In the genomic region with DNA sequence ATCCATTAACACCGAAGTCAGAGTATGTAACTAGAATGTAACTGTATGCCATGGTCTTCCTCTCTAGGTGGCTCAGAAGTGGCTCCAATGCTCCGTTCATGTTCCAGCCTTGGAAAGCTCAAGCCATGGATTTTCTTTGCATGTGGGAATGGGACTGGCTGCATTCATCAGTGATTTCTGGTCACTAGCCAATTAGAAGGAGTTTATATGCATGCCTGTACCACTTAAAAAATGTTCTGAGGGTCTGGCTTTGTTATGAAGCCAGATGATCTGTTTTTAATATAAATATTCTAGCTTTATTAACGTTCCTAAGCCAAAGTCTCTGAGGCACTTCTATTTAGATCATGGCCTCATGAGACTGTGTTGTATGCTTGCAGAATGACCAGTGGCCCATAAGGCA, we compare ENCODE assay signal across 24 mouse cellular contexts.
DNase-seq lines count a peak whose midpoint lies in the region; ATAC-seq lines count a peak whose summit lies in the region.
"Had no signal": no experiment of that assay in that cellular context is flagged by ENCODE, and none has a peak within 500 bp of the region (broad histone marks: within the 10 kb centered on the region; RNA-seq: fewer than 3 reads in every experiment).

No protein-coding gene starts in this region.

- no peak overlapping the region for H3K4me2 ChIP-seq in embryonic facial prominence, embryonic 14.5 days (ENCODE audit: low read depth, low read length)
- no peak overlapping the region for H3K4me2 ChIP-seq in limb, embryonic 13.5 days (replicated peaks)
- H3K4me2 ChIP-seq: embryonic facial prominence, embryonic 12.5 days; forebrain, embryonic 13.5 days; forebrain, embryonic 15.5 days had no signal

- H3K9ac ChIP-seq in embryonic facial prominence, embryonic 14.5 days (ENCODE audit: low read depth, low read length): no peak overlapping the region
- no peak overlapping the region for H3K9ac ChIP-seq in limb, embryonic 13.5 days
- H3K9ac ChIP-seq: embryonic facial prominence, embryonic 12.5 days; forebrain, embryonic 13.5 days; forebrain, embryonic 15.5 days; forebrain, postnatal 0 days had no signal

- no peaks in the 10 kb centered on the region; the same call in 1 of the 2 replicates for H3K4me1 ChIP-seq in embryonic facial prominence, embryonic 14.5 days (ENCODE audit: control insufficient read depth, insufficient read depth, low read length)
- peaks cover 8% of the 10 kb centered on the region; the same call in 1 of the 2 replicates for H3K4me1 ChIP-seq in embryonic facial prominence, embryonic 10.5 days
- H3K4me1 ChIP-seq in limb, embryonic 13.5 days: peaks cover 20% of the 10 kb centered on the region
- peaks cover 7% of the 10 kb centered on the region; the same call in 1 of the 2 replicates for H3K4me1 ChIP-seq in limb, embryonic 10.5 days
- H3K4me1 ChIP-seq: embryonic facial prominence, embryonic 12.5 days had no signal

- no peak for ATAC-seq in embryonic facial prominence, embryonic 14.5 days (ENCODE audit: low read depth)
- peak; percentile 64; the same call in 1 of the 2 replicates for ATAC-seq in limb, embryonic 13.5 days (ENCODE audit: low FRiP score, low read depth)
- ATAC-seq: activated CD4-positive, CD25-positive, alpha-beta regulatory T cell, adult 4 months; CD4-positive, CD25-positive, alpha-beta regulatory T cell, adult 4 months; forebrain, embryonic 13.5 days; forebrain, embryonic 15.5 days; forebrain, postnatal 0 days; Patski had no signal

- H3K36me3 ChIP-seq in embryonic facial prominence, embryonic 14.5 days (ENCODE audit: control insufficient read depth, insufficient read depth, low read length): no peaks in the 10 kb centered on the region
- no peaks in the 10 kb centered on the region for H3K36me3 ChIP-seq in embryonic facial prominence, embryonic 10.5 days (replicated peaks)
- no peaks in the 10 kb centered on the region for H3K36me3 ChIP-seq in limb, embryonic 13.5 days
- no peaks in the 10 kb centered on the region for H3K36me3 ChIP-seq in limb, embryonic 10.5 days
- H3K36me3 ChIP-seq: embryonic facial prominence, embryonic 12.5 days; forebrain, embryonic 15.5 days; G1E had no signal

- H3K9me3 ChIP-seq in embryonic facial prominence, embryonic 14.5 days (ENCODE audit: control insufficient read depth, low read length): no peaks in the 10 kb centered on the region
- H3K9me3 ChIP-seq in embryonic facial prominence, embryonic 10.5 days: no peaks in the 10 kb centered on the region
- no peaks in the 10 kb centered on the region for H3K9me3 ChIP-seq in limb, embryonic 13.5 days
- no peaks in the 10 kb centered on the region for H3K9me3 ChIP-seq in limb, embryonic 10.5 days (replicated peaks)
- H3K9me3 ChIP-seq: embryonic facial prominence, embryonic 12.5 days; forebrain, embryonic 13.5 days; forebrain, embryonic 15.5 days had no signal

- H3K27ac ChIP-seq in embryonic facial prominence, embryonic 14.5 days (replicated peaks; ENCODE audit: low read depth, low read length): no peak overlapping the region
- H3K27ac ChIP-seq in embryonic facial prominence, embryonic 10.5 days (replicated peaks): no peak overlapping the region
- no peak overlapping the region for H3K27ac ChIP-seq in limb, embryonic 13.5 days
- no peak overlapping the region for H3K27ac ChIP-seq in limb, embryonic 10.5 days
- H3K27ac ChIP-seq: embryonic facial prominence, embryonic 12.5 days; forebrain, embryonic 13.5 days; forebrain, embryonic 15.5 days had no signal

- 51% methylated on average over 3 of the region's 3 CpGs for WGBS in embryonic facial prominence, embryonic 14.5 days
- 87% methylated on average over 3 of the region's 3 CpGs for WGBS in embryonic facial prominence, embryonic 10.5 days
- 56% methylated on average over 3 of the region's 3 CpGs for WGBS in limb, embryonic 13.5 days
- 86% methylated on average over 3 of the region's 3 CpGs for WGBS in limb, embryonic 10.5 days

- H3K27me3 ChIP-seq in embryonic facial prominence, embryonic 14.5 days (replicated peaks; ENCODE audit: control insufficient read depth, insufficient read depth, low read length): no peaks in the 10 kb centered on the region
- H3K27me3 ChIP-seq in embryonic facial prominence, embryonic 10.5 days (replicated peaks; ENCODE audit: low read depth, poor library complexity, severe bottlenecking): no peaks in the 10 kb centered on the region
- no peaks in the 10 kb centered on the region for H3K27me3 ChIP-seq in limb, embryonic 13.5 days
- peaks cover 49% of the 10 kb centered on the region; the same call in 1 of the 2 replicates for H3K27me3 ChIP-seq in limb, embryonic 10.5 days (ENCODE audit: low read depth, poor library complexity, severe bottlenecking)
- H3K27me3 ChIP-seq: CH12.LX; embryonic facial prominence, embryonic 12.5 days; forebrain, embryonic 15.5 days had no signal

- DNase-seq in embryonic facial prominence, embryonic 14.5 days (ENCODE audit: low spot score): peak; percentile 52
- DNase-seq in embryonic facial prominence, embryonic 10.5 days (ENCODE audit: low spot score): no peak
- no peak for DNase-seq in limb, embryonic 10.5 days (ENCODE audit: low spot score)
- no peak for DNase-seq in cerebellum, adult 11-12 months
- DNase-seq: adrenal gland, adult 8-10 months; adrenal gland, postnatal 14 days; adrenal gland, postnatal 36 days; B cell, adult 2 months; cerebellum, adult 18-20 months; cerebellum, adult 8-10 months; cerebellum, adult 9-11 months; cerebellum, postnatal 14 days; cerebellum, postnatal 36 days; embryo, embryonic 11 days; forebrain, postnatal 0 days had no signal

- H3K4me3 ChIP-seq in embryonic facial prominence, embryonic 14.5 days (ENCODE audit: low read depth, low read length): no peak overlapping the region
- no peak overlapping the region for H3K4me3 ChIP-seq in embryonic facial prominence, embryonic 10.5 days
- no peak overlapping the region for H3K4me3 ChIP-seq in limb, embryonic 13.5 days
- H3K4me3 ChIP-seq in limb, embryonic 10.5 days: no peak overlapping the region
- H3K4me3 ChIP-seq: embryonic facial prominence, embryonic 12.5 days; forebrain, embryonic 13.5 days; forebrain, embryonic 15.5 days had no signal
